ENCODE assay signal across 21 mouse cellular contexts in the genomic region with DNA sequence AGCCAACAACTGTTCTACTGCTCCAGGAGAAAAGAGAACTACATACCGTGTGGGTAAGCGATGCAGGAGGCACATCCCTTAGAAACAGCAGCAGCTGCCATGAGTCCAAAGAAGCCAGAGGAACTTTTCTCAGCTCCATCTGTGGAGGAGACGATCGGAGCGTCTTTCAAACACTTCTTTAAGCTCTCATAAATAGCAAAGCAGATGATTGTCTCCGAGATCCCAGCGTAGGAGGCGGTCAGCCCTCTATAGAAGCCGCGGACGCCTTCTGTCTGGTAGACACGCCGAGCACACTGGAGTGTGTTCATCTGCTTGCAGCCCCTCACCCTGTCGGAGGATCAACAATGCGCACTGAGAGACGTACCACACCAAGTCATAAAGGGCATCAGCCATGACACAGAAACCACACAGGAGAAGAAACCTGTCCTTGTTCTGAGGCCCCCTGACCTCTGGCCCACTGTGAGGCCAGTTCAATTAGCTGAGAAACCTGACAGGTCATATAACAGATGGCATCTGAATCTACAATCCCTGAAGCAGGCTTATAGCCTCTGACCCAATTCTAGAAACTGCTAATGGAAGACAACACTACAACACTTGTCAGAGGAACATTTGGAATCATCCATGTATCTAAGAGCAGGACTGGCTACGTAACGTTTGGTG. TPM values are rescaled to one million over a fixed set of nuclear protein-coding genes. Genes with fewer than 3 reads are reported as not detected.
DNase-seq lines count a peak whose midpoint lies in the region; ATAC-seq lines count a peak whose summit lies in the region.
"Had no signal": no experiment of that assay in that cellular context is flagged by ENCODE, and none has a peak within 500 bp of the region (broad histone marks: within the 10 kb centered on the region; RNA-seq: fewer than 3 reads in every experiment).

No protein-coding gene starts in this region.

- DNase-seq in frontal cortex, postnatal 25 days (ENCODE audit: low spot score in 2 of 2) = no peak
- peak; percentile 32 for DNase-seq in testis, postnatal 10 days (ENCODE audit: low spot score)
- no peak for DNase-seq in testis, postnatal 14 days (ENCODE audit: low spot score)
- DNase-seq in retina, postnatal 1 day = peak; percentile 79
- DNase-seq: adrenal gland, adult 2 months; adrenal gland, postnatal 25 days; cerebellum, adult 2 months; cerebellum, postnatal 10 days; embryo, embryonic 11 days; forebrain, postnatal 0 days; gastrocnemius, postnatal 36 days; heart, adult 2 months; heart, postnatal 36 days had no signal

- H3K4me2 ChIP-seq in hindbrain, embryonic 12.5 days (replicated peaks) = no peak overlapping the region
- H3K4me2 ChIP-seq: embryonic facial prominence, embryonic 12.5 days; forebrain, embryonic 12.5 days; heart, embryonic 12.5 days had no signal

- H3K9me3 ChIP-seq in hindbrain, embryonic 12.5 days (replicated peaks) = no peaks in the 10 kb centered on the region
- H3K9me3 ChIP-seq: embryonic facial prominence, embryonic 12.5 days; forebrain, embryonic 12.5 days; heart, embryonic 12.5 days had no signal

- peak; percentile 62; the same call in 1 of the 2 replicates for ATAC-seq in frontal cortex, adult (ENCODE audit: low TSS enrichment)
- no peak for ATAC-seq in hindbrain, embryonic 12.5 days (ENCODE audit: low FRiP score)
- ATAC-seq: forebrain, postnatal 0 days; hindbrain, embryonic 16.5 days; inflammation-experienced regulatory T-cells, adult 6 months had no signal

- peaks cover 13% of the 10 kb centered on the region for H3K4me1 ChIP-seq in hindbrain, embryonic 12.5 days

- H3K27me3 ChIP-seq in hindbrain, embryonic 12.5 days = no peaks in the 10 kb centered on the region
- H3K27me3 ChIP-seq: CH12.LX; embryonic facial prominence, embryonic 12.5 days; heart, embryonic 12.5 days had no signal

- 82% methylated on average over 18 of the region's 18 CpGs for WGBS in hindbrain, embryonic 12.5 days

- H3K9ac ChIP-seq in hindbrain, embryonic 12.5 days = no peak overlapping the region
- H3K9ac ChIP-seq: embryonic facial prominence, embryonic 12.5 days; forebrain, embryonic 12.5 days; forebrain, postnatal 0 days; heart, embryonic 12.5 days had no signal

- H3K4me3 ChIP-seq in hindbrain, embryonic 12.5 days = no peak overlapping the region
- H3K4me3 ChIP-seq: embryonic facial prominence, embryonic 12.5 days; forebrain, embryonic 12.5 days; heart, adult 2 months; heart, embryonic 12.5 days had no signal

- peaks cover 31% of the 10 kb centered on the region for H3K36me3 ChIP-seq in hindbrain, embryonic 12.5 days

- no peak overlapping the region for H3K27ac ChIP-seq in hindbrain, embryonic 12.5 days
- H3K27ac ChIP-seq: embryonic facial prominence, embryonic 12.5 days; forebrain, embryonic 12.5 days; heart, adult 2 months had no signal

RNA-seq across cellular contexts. Expression of gene Tmem201, which starts 11.3 kb away (rescaled TPM):
- 39.6 and 39.7 TPM in 2 replicates for polyA plus RNA-seq in hindbrain, embryonic 12.5 days (2016; fragmentation: Nextera tagmentation; extraction: Ambion mirVana)

RNA-seq across cellular contexts. Expression of gene Slc25a33, which starts 24.9 kb away (rescaled TPM):
- 18.8 and 18.9 TPM in 2 replicates for polyA plus RNA-seq in hindbrain, embryonic 12.5 days (2016; fragmentation: Nextera tagmentation; extraction: Ambion mirVana)

RNA-seq across cellular contexts. Expression of gene Pik3cd, which starts 46.8 kb away (rescaled TPM):
- polyA plus RNA-seq in hindbrain, embryonic 12.5 days (2016; fragmentation: Nextera tagmentation; extraction: Ambion mirVana) = 16.9 and 19.6 TPM in 2 replicates

Comparison
In these comparisons a context has a peak if more than half of its experiments do, and no peak if none do; other contexts are left out.
1. DNase-seq: peak in testis, postnatal 10 days (single experiment) and retina, postnatal 1 day (single experiment); none in frontal cortex, postnatal 25 days (0 of 2) and testis, postnatal 14 days (single experiment).